Mouse (Mus musculus): ENCODE data around the gene Lurap1l. TPM values are rescaled to one million over a fixed set of nuclear protein-coding genes. Genes with fewer than 3 reads are reported as not detected.

Lurap1l gene
- 8.8 and 11.5 TPM in 2 replicates for polyA plus RNA-seq (2014; fragmentation: Nextera tagmentation; extraction: Ambion mirVana)

- 0% methylated on average over 10 of the region's 10 CpGs for WGBS
- no peaks in the 10 kb centered on the region for H3K27me3 ChIP-seq (ENCODE audit: control insufficient read depth, insufficient read depth, low read length)
- ATAC-seq (ENCODE audit: low FRiP score, low TSS enrichment), result 0 out of 2 replicates have a peak, but pooled peaks have one; percentile 0
Observed at GRCm38 (mm10) chr4:80910481-80910870, at the start of gene Lurap1l. Gene Lurap1l (plus strand): TSS chr4:80910646.

DNA sequence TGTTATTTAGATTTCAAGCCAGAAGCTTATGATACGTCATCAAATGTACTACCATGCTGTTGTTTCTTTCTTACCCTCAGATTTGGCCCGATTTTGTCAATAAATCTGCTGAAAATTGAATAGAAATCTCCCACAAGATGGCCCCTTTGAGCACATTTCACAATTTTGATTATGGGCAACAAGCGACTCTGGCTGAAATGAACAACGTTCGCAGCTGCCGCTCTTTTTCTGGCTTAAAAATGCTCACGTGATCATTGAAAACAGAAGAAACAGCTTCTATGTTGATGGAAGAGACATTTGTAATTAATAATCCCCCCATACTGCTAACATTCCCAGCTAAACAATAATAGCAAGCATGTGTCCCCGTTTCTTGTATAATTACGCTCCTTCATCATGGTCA, 47.5 kb upstream of the Lurap1l start:
- H3K27me3 ChIP-seq (ENCODE audit: control insufficient read depth, insufficient read depth, low read length), result no peaks in the 10 kb centered on the region
- H3K36me3 ChIP-seq (ENCODE audit: control insufficient read depth, insufficient read depth, low read length), result no peaks in the 10 kb centered on the region
- H3K27ac ChIP-seq (replicated peaks; ENCODE audit: low read depth, low read length), result no peak overlapping the region
- no peak overlapping the region for H3K4me3 ChIP-seq (replicated peaks; ENCODE audit: low read depth, low read length)
- no peaks in the 10 kb centered on the region for H3K9me3 ChIP-seq (ENCODE audit: control insufficient read depth, low read length)
- no peak overlapping the region for H3K9ac ChIP-seq (replicated peaks; ENCODE audit: low read length)
- ATAC-seq (ENCODE audit: low FRiP score, low TSS enrichment) (no peak), DNase-seq (peak; percentile 30)
- 77% methylated on average over 9 of the region's 9 CpGs for WGBS
- H3K4me1 ChIP-seq (ENCODE audit: control insufficient read depth, insufficient read depth, low read length), result no peaks in the 10 kb centered on the region
- H3K4me2 ChIP-seq (ENCODE audit: low read length), result no peak overlapping the region

More at GRCm38 (mm10) chr4:80910481-80910870, at the start of gene Lurap1l:
- Histone ChIP-seq H3K27ac (replicated peaks; ENCODE audit: low read depth, low read length) (peak within 1 kb of the TSS; percentile 95), H3K9me3 (ENCODE audit: control insufficient read depth, low read length) (no peaks in the 10 kb centered on the region), H3K9ac (replicated peaks; ENCODE audit: low read length) (peak within 1 kb of the TSS; percentile 81), H3K4me1 (ENCODE audit: control insufficient read depth, insufficient read depth, low read length) (peaks cover 11% of the 10 kb centered on the region; the same call in 1 of the 2 replicates), H3K4me3 (replicated peaks; ENCODE audit: low read depth, low read length) (peak within 1 kb of the TSS; percentile 81), H3K4me2 (ENCODE audit: low read length) (peak within 1 kb of the TSS; percentile 61), H3K36me3 (ENCODE audit: control insufficient read depth, insufficient read depth, low read length) (no peaks in the 10 kb centered on the region)
- peak; percentile 80 for DNase-seq

DNA sequence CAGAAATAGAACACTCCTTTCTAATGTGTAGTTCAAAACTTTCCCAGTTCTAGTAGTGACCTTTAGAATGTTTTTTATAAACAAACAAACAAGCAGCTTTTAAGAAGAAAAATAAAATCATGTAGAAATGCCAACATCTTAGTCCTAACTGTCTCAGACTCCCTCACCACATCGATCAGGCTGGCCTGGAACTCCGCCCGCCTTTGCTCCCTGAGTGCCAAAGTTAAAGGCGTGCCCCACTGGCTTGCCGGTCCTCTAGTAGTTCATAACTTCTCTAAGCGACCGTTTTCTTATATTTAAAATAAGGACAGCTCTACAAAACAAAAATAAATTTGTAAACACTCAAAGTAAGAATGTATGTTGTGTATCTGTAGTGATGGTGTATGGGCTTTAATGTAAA, 46.5 kb upstream of the Lurap1l start:
- H3K9me3 ChIP-seq (ENCODE audit: control insufficient read depth, low read length), result no peaks in the 10 kb centered on the region
- H3K4me1 ChIP-seq (ENCODE audit: control insufficient read depth, insufficient read depth, low read length), result no peaks in the 10 kb centered on the region
- H3K4me3 ChIP-seq (replicated peaks; ENCODE audit: low read depth, low read length), result no peak overlapping the region
- no peak overlapping the region for H3K4me2 ChIP-seq (ENCODE audit: low read length)
- DNase-seq, result no peak
- no peak overlapping the region for H3K9ac ChIP-seq (replicated peaks; ENCODE audit: low read length)
- H3K27me3 ChIP-seq (ENCODE audit: control insufficient read depth, insufficient read depth, low read length), result no peaks in the 10 kb centered on the region
- ATAC-seq (ENCODE audit: low FRiP score, low TSS enrichment), result no peak
- WGBS, result 69% methylated on average over 7 of the region's 7 CpGs
- H3K36me3 ChIP-seq (ENCODE audit: control insufficient read depth, insufficient read depth, low read length), result no peaks in the 10 kb centered on the region
- H3K27ac ChIP-seq (replicated peaks; ENCODE audit: low read depth, low read length), result no peak overlapping the region

DNA sequence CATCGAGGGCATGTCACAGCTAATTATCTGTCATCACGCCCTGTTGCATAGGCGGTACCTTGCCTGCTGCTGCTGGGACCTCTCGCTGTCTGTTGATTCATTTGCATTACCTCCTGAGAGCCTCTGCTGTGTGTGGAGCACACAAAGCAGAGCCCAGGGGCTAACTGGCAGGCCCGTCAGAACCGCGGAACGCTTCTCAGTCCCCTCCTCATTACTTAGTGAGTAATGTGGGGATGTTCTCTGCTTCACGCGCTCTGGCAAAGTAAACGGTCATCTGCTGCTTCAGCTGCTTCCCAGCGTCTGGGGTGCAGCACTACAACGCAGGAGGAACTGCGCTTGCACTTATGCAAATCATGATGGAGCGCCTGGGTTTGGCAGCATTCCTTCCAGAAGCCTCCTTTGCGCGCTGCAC, 45.9 kb upstream of the Lurap1l start:
- Histone ChIP-seq H3K27me3 (ENCODE audit: control insufficient read depth, insufficient read depth, low read length) (no peaks in the 10 kb centered on the region), H3K9ac (replicated peaks; ENCODE audit: low read length) (peak overlapping the region; percentile 45), H3K9me3 (ENCODE audit: control insufficient read depth, low read length) (no peaks in the 10 kb centered on the region), H3K27ac (replicated peaks; ENCODE audit: low read depth, low read length) (peak overlapping the region; percentile 50), H3K36me3 (ENCODE audit: control insufficient read depth, insufficient read depth, low read length) (no peaks in the 10 kb centered on the region), H3K4me2 (ENCODE audit: low read length) (peak overlapping the region; percentile 72), H3K4me3 (replicated peaks; ENCODE audit: low read depth, low read length) (peak overlapping the region; percentile 33), H3K4me1 (ENCODE audit: control insufficient read depth, insufficient read depth, low read length) (no peaks in the 10 kb centered on the region)
- WGBS, result under 1% methylated on average over 17 of the region's 17 CpGs
- DNase-seq (peak; percentile 78), ATAC-seq (ENCODE audit: low FRiP score, low TSS enrichment) (peak; percentile 81)

DNA sequence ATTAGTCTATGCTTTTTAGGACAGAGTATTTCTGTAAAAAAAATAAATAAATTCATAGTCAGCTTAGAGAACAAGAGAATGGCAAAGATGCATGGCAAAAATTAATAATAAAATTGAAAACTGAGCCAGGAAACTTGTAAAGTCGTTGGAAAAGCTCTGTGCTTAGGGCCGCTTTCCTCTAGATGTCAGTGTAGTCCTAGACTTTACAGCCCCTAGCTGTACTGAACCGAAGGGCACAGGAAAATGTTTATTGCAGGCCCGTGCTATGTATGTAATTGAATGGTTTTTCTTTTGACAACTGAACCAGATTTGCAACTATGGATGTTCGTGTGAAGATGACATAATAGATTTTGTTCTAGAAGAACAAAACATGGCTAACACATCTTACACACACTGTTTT, 44.4 kb upstream of the Lurap1l start:
- Histone ChIP-seq H3K4me3 (replicated peaks; ENCODE audit: low read depth, low read length) (no peak overlapping the region), H3K27ac (replicated peaks; ENCODE audit: low read depth, low read length) (no peak overlapping the region), H3K9ac (replicated peaks; ENCODE audit: low read length) (no peak overlapping the region), H3K4me1 (ENCODE audit: control insufficient read depth, insufficient read depth, low read length) (no peaks in the 10 kb centered on the region), H3K36me3 (ENCODE audit: control insufficient read depth, insufficient read depth, low read length) (no peaks in the 10 kb centered on the region), H3K27me3 (ENCODE audit: control insufficient read depth, insufficient read depth, low read length) (no peaks in the 10 kb centered on the region), H3K4me2 (ENCODE audit: low read length) (no peak overlapping the region), H3K9me3 (ENCODE audit: control insufficient read depth, low read length) (no peaks in the 10 kb centered on the region)
- WGBS, result 25% methylated on average over 5 of the region's 5 CpGs
- DNase-seq (peak; percentile 84), ATAC-seq (ENCODE audit: low FRiP score, low TSS enrichment) (peak; percentile 77; the same call in 1 of the 2 replicates)

- DNase-seq (peak; percentile 12), ATAC-seq (ENCODE audit: low FRiP score, low TSS enrichment) (no peak)
- Histone ChIP-seq H3K27me3 (ENCODE audit: control insufficient read depth, insufficient read depth, low read length) (no peaks in the 10 kb centered on the region), H3K4me3 (replicated peaks; ENCODE audit: low read depth, low read length) (no peak overlapping the region), H3K9ac (replicated peaks; ENCODE audit: low read length) (no peak overlapping the region), H3K9me3 (ENCODE audit: control insufficient read depth, low read length) (no peaks in the 10 kb centered on the region), H3K36me3 (ENCODE audit: control insufficient read depth, insufficient read depth, low read length) (no peaks in the 10 kb centered on the region), H3K4me1 (ENCODE audit: control insufficient read depth, insufficient read depth, low read length) (no peaks in the 10 kb centered on the region), H3K27ac (replicated peaks; ENCODE audit: low read depth, low read length) (no peak overlapping the region), H3K4me2 (ENCODE audit: low read length) (no peak overlapping the region)
- WGBS, result 66% methylated on average over 2 of the region's 2 CpGs
Observed at GRCm38 (mm10) chr4:80869598-80869997, 40.8 kb upstream of the Lurap1l start.

GRCm38 (mm10) chr4:80872847-80873644, 37.4 kb upstream of the Lurap1l start:
- no peak for ATAC-seq (ENCODE audit: low FRiP score, low TSS enrichment)

GRCm38 (mm10) chr4:80874121-80874859, 36.2 kb upstream of the Lurap1l start:
- no peaks in the 10 kb centered on the region for H3K9me3 ChIP-seq (ENCODE audit: control insufficient read depth, low read length)
- 64% methylated on average over 5 of the region's 5 CpGs for WGBS
- H3K4me3 ChIP-seq (replicated peaks; ENCODE audit: low read depth, low read length), result no peak overlapping the region
- H3K9ac ChIP-seq (replicated peaks; ENCODE audit: low read length), result no peak overlapping the region
- no peaks in the 10 kb centered on the region for H3K27me3 ChIP-seq (ENCODE audit: control insufficient read depth, insufficient read depth, low read length)
- H3K27ac ChIP-seq (replicated peaks; ENCODE audit: low read depth, low read length), result no peak overlapping the region
- no peaks in the 10 kb centered on the region for H3K4me1 ChIP-seq (ENCODE audit: control insufficient read depth, insufficient read depth, low read length)
- DNase-seq (no peak), ATAC-seq (ENCODE audit: low FRiP score, low TSS enrichment) (no peak)
- no peaks in the 10 kb centered on the region for H3K36me3 ChIP-seq (ENCODE audit: control insufficient read depth, insufficient read depth, low read length)
- no peak overlapping the region for H3K4me2 ChIP-seq (ENCODE audit: low read length)

More at GRCm38 (mm10) chr4:80872847-80873644, 37.4 kb upstream of the Lurap1l start:
- 42% methylated on average over 6 of the region's 6 CpGs for WGBS
- no peaks in the 10 kb centered on the region for H3K4me1 ChIP-seq (ENCODE audit: control insufficient read depth, insufficient read depth, low read length)
- H3K4me2 ChIP-seq (ENCODE audit: low read length), result no peak overlapping the region
- peak; percentile 76 for DNase-seq
- no peaks in the 10 kb centered on the region for H3K27me3 ChIP-seq (ENCODE audit: control insufficient read depth, insufficient read depth, low read length)
- H3K9ac ChIP-seq (replicated peaks; ENCODE audit: low read length), result no peak overlapping the region
- H3K27ac ChIP-seq (replicated peaks; ENCODE audit: low read depth, low read length), result no peak overlapping the region
- H3K36me3 ChIP-seq (ENCODE audit: control insufficient read depth, insufficient read depth, low read length), result no peaks in the 10 kb centered on the region
- H3K4me3 ChIP-seq (replicated peaks; ENCODE audit: low read depth, low read length), result no peak overlapping the region
- no peaks in the 10 kb centered on the region for H3K9me3 ChIP-seq (ENCODE audit: control insufficient read depth, low read length)
